22 mouse cellular contexts compared by ENCODE assay signal in the genomic region with DNA sequence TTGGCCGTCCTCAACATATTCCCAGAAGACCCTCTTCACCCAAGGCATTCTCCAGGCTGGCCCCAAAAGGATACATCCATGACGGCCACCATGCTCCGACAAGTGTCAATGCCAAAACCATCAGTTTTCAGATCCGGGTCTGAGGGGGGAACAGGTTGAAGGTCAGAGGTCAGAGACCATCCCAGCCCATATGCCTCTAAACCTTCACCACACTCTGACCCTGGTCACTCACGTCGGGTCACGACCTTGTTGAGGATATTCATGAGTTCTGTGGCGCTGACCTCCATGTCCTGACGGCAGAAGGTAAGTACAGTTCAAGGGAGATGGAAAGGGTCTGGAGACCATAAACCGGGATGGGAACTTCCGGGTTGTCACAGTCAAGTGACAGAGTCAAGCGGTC. TPM values are rescaled to one million over a fixed set of nuclear protein-coding genes. Genes with fewer than 3 reads are reported as not detected.
DNase-seq lines count a peak whose midpoint lies in the region; ATAC-seq and TF ChIP-seq lines count a peak whose summit lies in the region.
"Had no signal": no experiment of that assay in that cellular context is flagged by ENCODE, and none has a peak within 500 bp of the region (broad histone marks: within the 10 kb centered on the region; RNA-seq: fewer than 3 reads in every experiment).

No protein-coding gene starts in this region.

- no peak overlapping the region for H3K27ac ChIP-seq in hindbrain, embryonic 10.5 days
- H3K27ac ChIP-seq in hindbrain, embryonic 11.5 days (ENCODE audit: low read depth, low read length), result no peak overlapping the region
- no peak overlapping the region for H3K27ac ChIP-seq in testis, adult 2 months (ENCODE audit: control insufficient read depth, insufficient read depth, low read depth, low read length)
- H3K27ac ChIP-seq: embryonic facial prominence, embryonic 15.5 days; heart, embryonic 15.5 days; intestine, embryonic 15.5 days; left cerebral cortex, adult 2 months; neural tube, embryonic 15.5 days; stomach, postnatal 0 days had no signal

- peak; percentile 54 for DNase-seq in cerebellum, adult 9-10 months
- DNase-seq in cerebellum, postnatal 4 days (ENCODE audit: low spot score in 2 of 2), result no peak
- no peak for DNase-seq in hindbrain, embryonic 10.5 days (ENCODE audit: low spot score)
- no peak for DNase-seq in hindbrain, embryonic 11.5 days (ENCODE audit: low spot score)
- no peak for DNase-seq in testis, postnatal 10 days (ENCODE audit: low spot score)
- DNase-seq in adrenal gland, adult 8-10 months, result no peak
- DNase-seq: adrenal gland, postnatal 10 days; cerebellum, adult 2 months; gastrocnemius, postnatal 36 days; heart, postnatal 36 days; liver, postnatal 0 days; lung, postnatal 10 days had no signal

- no peak for ATAC-seq in hindbrain, embryonic 11.5 days (ENCODE audit: low FRiP score)
- ATAC-seq in frontal cortex, adult (ENCODE audit: low TSS enrichment), result no peak
- ATAC-seq: hindbrain, embryonic 16.5 days; liver, postnatal 0 days had no signal

- H3K36me3 ChIP-seq in hindbrain, embryonic 10.5 days, result peaks cover 53% of the 10 kb centered on the region
- H3K36me3 ChIP-seq in hindbrain, embryonic 11.5 days (ENCODE audit: control insufficient read depth, insufficient read depth, low read length), result peaks cover 4% of the 10 kb centered on the region; the same call in 1 of the 2 replicates
- H3K36me3 ChIP-seq in testis, adult 2 months (ENCODE audit: control insufficient read depth, insufficient read depth, low read length), result 0 out of 2 replicates have a peak, but pooled peaks cover 2% of the 10 kb centered on the region

- no peaks in the 10 kb centered on the region for H3K9me3 ChIP-seq in hindbrain, embryonic 10.5 days
- H3K9me3 ChIP-seq in hindbrain, embryonic 11.5 days (ENCODE audit: control insufficient read depth, low read length), result no peaks in the 10 kb centered on the region
- H3K9me3 ChIP-seq: embryonic facial prominence, embryonic 15.5 days; G1E; heart, embryonic 15.5 days; intestine, embryonic 15.5 days; neural tube, embryonic 15.5 days had no signal

- TF ChIP-seq CTCF in testis, adult 2 months (IDR thresholded peaks at IDR 0.05; ENCODE audit: control insufficient read depth, insufficient read depth, insufficient replicate concordance, low read depth, low read length), result no peak

- no peak overlapping the region for H3K9ac ChIP-seq in hindbrain, embryonic 11.5 days (ENCODE audit: low read depth, low read length)
- H3K9ac ChIP-seq: intestine, embryonic 15.5 days; liver, postnatal 0 days had no signal

- H3K4me2 ChIP-seq in hindbrain, embryonic 11.5 days (replicated peaks; ENCODE audit: low read depth, low read length), result no peak overlapping the region

- peaks cover 27% of the 10 kb centered on the region for H3K4me1 ChIP-seq in hindbrain, embryonic 10.5 days (replicated peaks)
- 0 out of 2 replicates have a peak, but pooled peaks cover 2% of the 10 kb centered on the region for H3K4me1 ChIP-seq in hindbrain, embryonic 11.5 days (replicated peaks; ENCODE audit: control insufficient read depth, insufficient read depth, low read length)
- H3K4me1 ChIP-seq in testis, adult 2 months (ENCODE audit: control insufficient read depth, insufficient read depth, low read length), result peaks cover 22% of the 10 kb centered on the region

- TF ChIP-seq POLR2A in testis, adult 2 months (IDR thresholded peaks at IDR 0.05; ENCODE audit: control insufficient read depth, low read depth, low read length), result no peak

- 90% methylated on average over 12 of the region's 12 CpGs for WGBS in hindbrain, embryonic 10.5 days
- 92% methylated on average over 12 of the region's 12 CpGs for WGBS in hindbrain, embryonic 11.5 days

- H3K27me3 ChIP-seq in hindbrain, embryonic 10.5 days (ENCODE audit: insufficient read depth, poor library complexity, severe bottlenecking), result no peaks in the 10 kb centered on the region
- H3K27me3 ChIP-seq in hindbrain, embryonic 11.5 days (ENCODE audit: control insufficient read depth, insufficient read depth, low read length), result no peaks in the 10 kb centered on the region
- no peaks in the 10 kb centered on the region for H3K27me3 ChIP-seq in testis, adult 2 months (ENCODE audit: control insufficient read depth, insufficient read depth, low read length)
- H3K27me3 ChIP-seq: embryonic facial prominence, embryonic 15.5 days; heart, embryonic 15.5 days; intestine, embryonic 15.5 days; neural tube, embryonic 15.5 days had no signal

- peak overlapping the region; percentile 82; the same call in 1 of the 2 replicates for H3K4me3 ChIP-seq in hindbrain, embryonic 10.5 days
- H3K4me3 ChIP-seq in hindbrain, embryonic 11.5 days (ENCODE audit: low read depth, low read length), result no peak overlapping the region
- H3K4me3 ChIP-seq in testis, adult 2 months (ENCODE audit: control insufficient read depth, low read depth, low read length), result peak overlapping the region; percentile 90
- H3K4me3 ChIP-seq: left cerebral cortex, adult 2 months had no signal

RNA-seq across cellular contexts. Expression of gene Capns1, which starts 6.5 kb away (rescaled TPM):
- polyA plus RNA-seq in hindbrain, embryonic 10.5 days (2016; fragmentation: Nextera tagmentation; extraction: Ambion mirVana), result 65.1 and 72.5 TPM in 2 replicates
- 56.3 and 64.0 TPM in 2 replicates for polyA plus RNA-seq in hindbrain, embryonic 11.5 days (2014; fragmentation: Nextera tagmentation; extraction: Ambion mirVana)
- polyA plus RNA-seq in testis, adult 2 months (2012; rRNA removed), result 562 and 592 TPM in 2 replicates
- 100 to 1,000 TPM; 562 to 740 (median 679) TPM for total RNA-seq in adrenal gland, adult 8-10 months (2022)

RNA-seq across cellular contexts. Expression of gene Cox7a1, which starts 8.1 kb away (rescaled TPM):
- polyA plus RNA-seq in hindbrain, embryonic 10.5 days (2016; fragmentation: Nextera tagmentation; extraction: Ambion mirVana), result 3.8 and 8.2 TPM in 2 replicates
- 4.3 and 4.5 TPM in 2 replicates for polyA plus RNA-seq in hindbrain, embryonic 11.5 days (2014; fragmentation: Nextera tagmentation; extraction: Ambion mirVana)
- 4.0 and 5.2 TPM in 2 replicates for polyA plus RNA-seq in testis, adult 2 months (2012; rRNA removed)
- total RNA-seq in adrenal gland, adult 8-10 months (2022), result 100 to 1,000 TPM in 3 of 4 experiments, 10 to 100 TPM in 1; 65.3 to 235 (median 137) TPM

RNA-seq across cellular contexts. Expression of gene Zfp146, which starts 22.5 kb away (rescaled TPM):
- polyA plus RNA-seq in hindbrain, embryonic 10.5 days (2016; fragmentation: Nextera tagmentation; extraction: Ambion mirVana), result 10.5 and 17.2 TPM in 2 replicates
- polyA plus RNA-seq in hindbrain, embryonic 11.5 days (2014; fragmentation: Nextera tagmentation; extraction: Ambion mirVana), result 16.3 and 26.1 TPM in 2 replicates
- polyA plus RNA-seq in testis, adult 2 months (2012; rRNA removed), result 5.8 and 6.4 TPM in 2 replicates
- 10 to 100 TPM; 46.0 to 55.4 (median 54.0) TPM for total RNA-seq in adrenal gland, adult 8-10 months (2022)

RNA-seq across cellular contexts. Expression of gene Polr2i, which starts 39.7 kb away (rescaled TPM):
- 167 and 177 TPM in 2 replicates for polyA plus RNA-seq in hindbrain, embryonic 10.5 days (2016; fragmentation: Nextera tagmentation; extraction: Ambion mirVana)
- 171 and 176 TPM in 2 replicates for polyA plus RNA-seq in hindbrain, embryonic 11.5 days (2014; fragmentation: Nextera tagmentation; extraction: Ambion mirVana)
- polyA plus RNA-seq in testis, adult 2 months (2012; rRNA removed), result 242 and 257 TPM in 2 replicates
- 10 to 100 TPM; 62.8 to 93.8 (median 72.7) TPM for total RNA-seq in adrenal gland, adult 8-10 months (2022)

RNA-seq across cellular contexts. Expression of gene Tbcb, which starts 40.0 kb away (rescaled TPM):
- polyA plus RNA-seq in hindbrain, embryonic 10.5 days (2016; fragmentation: Nextera tagmentation; extraction: Ambion mirVana), result 276 and 312 TPM in 2 replicates
- 278 and 293 TPM in 2 replicates for polyA plus RNA-seq in hindbrain, embryonic 11.5 days (2014; fragmentation: Nextera tagmentation; extraction: Ambion mirVana)
- polyA plus RNA-seq in testis, adult 2 months (2012; rRNA removed), result 65.7 and 66.2 TPM in 2 replicates
- total RNA-seq in adrenal gland, adult 8-10 months (2022), result 100 to 1,000 TPM; 102 to 119 (median 108) TPM
